Mouse (Mus musculus) hindbrain, embryonic 14.5 days (tissue): ENCODE data around the gene Tbc1d22b. TPM values are rescaled to one million over a fixed set of nuclear protein-coding genes. Genes with fewer than 3 reads are reported as not detected.
"Not testable (repeated sequence)": the region's sequence is repeated elsewhere in the genome, so short reads cannot be mapped to it uniquely, and the experiment has no call there.

Experiments used
- ATAC-seq: fragments of 200-750 bp; cut with Nextera tagmentation; 2 replicates; pipeline ENCODE4 v1.8.0; 2017; ENCODE audit warnings: moderate number of reproducible peaks, mild to moderate bottlenecking, moderate TSS enrichment, moderate library complexity; ENCODE audit not compliant: low FRiP score
- DNase-seq: peaks from one replicate; pipeline ENCODE4 v3.0.0-alpha.2; 2015; ENCODE audit warnings: low spot score
- H3K27ac ChIP-seq: fragments of 300-500 bp; sonication (generic); 2 replicates; pipeline ENCODE4 v1.5.1; 2014; ENCODE audit warnings: mild to moderate bottlenecking, moderate library complexity
- H3K27me3 ChIP-seq: fragments of 300-500 bp; sonication (generic); 2 replicates; pipeline ENCODE4 v1.6.1; 2014; ENCODE audit warnings: mild to moderate bottlenecking, low read length, mixed read lengths; ENCODE audit not compliant: control insufficient read depth, insufficient read depth
- H3K36me3 ChIP-seq: fragments of 300-500 bp; sonication (generic); replicated peaks from 2 replicates; pipeline ENCODE4 v1.6.1; 2014; ENCODE audit not compliant: control insufficient read depth, insufficient read depth
- H3K4me1 ChIP-seq: fragments of 300-500 bp; sonication (generic); replicated peaks from 2 replicates; pipeline ENCODE4 v1.6.1; 2014; ENCODE audit warnings: antibody characterized with exemption, low read length, mixed read lengths; ENCODE audit not compliant: control insufficient read depth, insufficient read depth
- H3K4me2 ChIP-seq: fragments of 300-500 bp; sonication (generic); replicated peaks from 2 replicates; pipeline ENCODE4 v1.6.1; 2014; ENCODE audit warnings: mild to moderate bottlenecking, moderate library complexity
- H3K4me3 ChIP-seq: fragments of 300-500 bp; sonication (generic); replicated peaks from 2 replicates; pipeline ENCODE4 v1.5.1; 2014; ENCODE audit warnings: mild to moderate bottlenecking, low read length
- H3K9ac ChIP-seq: fragments of 300-500 bp; sonication (generic); 2 replicates; pipeline ENCODE4 v1.6.1; 2014
- H3K9me3 ChIP-seq: fragments of 300-500 bp; sonication (generic); 2 replicates; pipeline ENCODE4 v1.6.1; 2016; ENCODE audit warnings: low read length; ENCODE audit not compliant: control insufficient read depth
- WGBS: fragments of 180-500 bp; shearing (Covaris S2); extraction: QIAGEN DNeasy Blood & Tissue Kit; methylation state at CpG from one replicate; pipeline ENCODE4 v1.1.7; 2014; 5-methylcytosine and 5-hydroxymethylcytosine counted together
- polyA plus RNA-seq: library from polyadenylated mRNA; unstranded; fragments of >200 nt; fragmentation: Nextera tagmentation; extraction: Ambion mirVana; gene quantifications from 2 replicates; pipeline ENCODE4 v1.2.1, GENCODE M21; 2014

The Tbc1d22b gene
- polyA plus RNA-seq, 1 experiment from 2014 or later, result 27.8 TPM

DNA sequence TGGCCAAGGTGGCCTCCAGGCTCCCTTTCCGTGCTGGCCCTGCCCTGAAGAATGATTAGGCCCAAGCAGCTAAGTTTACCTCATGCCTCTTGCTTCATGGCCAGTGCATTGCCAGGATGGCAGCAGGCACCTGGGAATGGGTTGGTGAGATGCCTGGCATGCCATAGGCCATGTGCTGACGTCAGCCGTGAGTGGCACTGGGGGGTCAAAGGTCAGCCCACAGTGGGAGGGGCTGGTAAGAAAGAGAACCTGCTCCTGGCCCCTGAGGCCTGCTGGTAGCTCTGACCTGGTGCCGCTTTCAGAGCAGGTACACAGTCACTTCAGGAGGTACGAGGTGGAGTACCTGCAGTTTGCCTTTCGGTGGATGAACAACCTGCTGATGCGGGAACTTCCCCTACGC, 50.0 kb downstream of the Tbc1d22b start:
- no peak overlapping the region for H3K27ac ChIP-seq
- H3K27me3 ChIP-seq, result no peaks in the 10 kb centered on the region
- peaks cover 4% of the 10 kb centered on the region for H3K4me1 ChIP-seq
- H3K9me3 ChIP-seq, result no peaks in the 10 kb centered on the region
- 84% methylated on average over 8 of the region's 8 CpGs for WGBS
- no peak overlapping the region for H3K4me2 ChIP-seq
- DNase-seq (no peak), ATAC-seq (no peak)
- H3K9ac ChIP-seq, result no peak overlapping the region
- H3K4me3 ChIP-seq, result no peak overlapping the region
- H3K36me3 ChIP-seq, result peaks cover 63% of the 10 kb centered on the region

DNA sequence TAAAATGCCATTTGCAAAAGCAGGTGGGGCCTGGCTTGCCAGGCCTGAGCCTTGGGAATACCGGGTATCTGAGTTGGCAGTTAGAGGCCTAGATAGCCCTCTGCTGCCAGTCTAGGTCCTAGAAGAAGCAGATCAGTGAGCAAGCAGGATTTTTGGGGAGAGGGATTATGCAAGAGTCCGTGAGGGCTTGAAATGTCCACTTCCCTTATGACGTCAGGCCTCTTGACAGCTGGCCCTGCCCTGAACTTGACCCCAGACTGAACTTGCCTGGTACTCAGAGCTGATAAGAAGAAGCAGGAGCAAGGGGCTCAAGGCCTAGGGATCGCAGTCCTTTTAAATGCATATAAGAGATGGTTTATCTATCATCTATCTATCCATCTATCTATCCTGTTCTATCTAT, 51.8 kb downstream of the Tbc1d22b start:
- Histone ChIP-seq H3K9ac (no peak overlapping the region), H3K27ac (no peak overlapping the region), H3K4me2 (no peak overlapping the region), H3K4me1 (peaks cover 4% of the 10 kb centered on the region; the same call in 1 of the 2 replicates), H3K9me3 (no peaks in the 10 kb centered on the region), H3K27me3 (no peaks in the 10 kb centered on the region), H3K36me3 (peaks cover 58% of the 10 kb centered on the region), H3K4me3 (no peak overlapping the region)
- ATAC-seq (no peak), DNase-seq (no peak)
- WGBS, result 86% methylated on average over 4 of the region's 4 CpGs

- no peak for ATAC-seq
Observed at GRCm38 (mm10) chr17:29603283-29603682, 53.7 kb downstream of the Tbc1d22b start.

DNA sequence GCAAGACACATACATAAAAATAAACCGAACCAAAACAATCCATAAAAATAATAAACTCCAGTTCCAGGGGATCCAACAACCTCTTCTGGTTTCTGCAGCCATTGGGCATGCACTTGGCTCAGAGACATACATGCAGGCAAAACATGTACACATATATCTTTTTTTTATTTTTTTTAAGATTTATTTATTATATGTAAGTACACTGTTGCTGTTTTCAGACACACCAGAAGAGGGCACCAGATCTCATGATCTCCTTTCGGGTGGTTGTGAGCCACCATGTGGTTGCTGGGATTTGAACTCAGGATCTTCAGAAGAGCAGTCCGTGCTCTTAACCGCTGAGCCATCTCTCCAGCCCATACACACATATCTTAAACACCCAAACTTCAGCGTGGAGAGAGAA, 63.9 kb downstream of the Tbc1d22b start:
- DNase-seq, result not testable (repeated sequence)
- WGBS, result 79% methylated on average over 5 of the region's 5 CpGs

More at GRCm38 (mm10) chr17:29603283-29603682, 53.7 kb downstream of the Tbc1d22b start:
- Histone ChIP-seq H3K9me3 (no peaks in the 10 kb centered on the region), H3K9ac (no peak overlapping the region), H3K27me3 (no peaks in the 10 kb centered on the region), H3K4me2 (no peak overlapping the region), H3K27ac (no peak overlapping the region), H3K36me3 (peaks cover 54% of the 10 kb centered on the region), H3K4me1 (no peaks in the 10 kb centered on the region), H3K4me3 (no peak overlapping the region)
- peak; percentile 93 for DNase-seq
- WGBS, result 25% methylated on average over 6 of the region's 6 CpGs

DNA sequence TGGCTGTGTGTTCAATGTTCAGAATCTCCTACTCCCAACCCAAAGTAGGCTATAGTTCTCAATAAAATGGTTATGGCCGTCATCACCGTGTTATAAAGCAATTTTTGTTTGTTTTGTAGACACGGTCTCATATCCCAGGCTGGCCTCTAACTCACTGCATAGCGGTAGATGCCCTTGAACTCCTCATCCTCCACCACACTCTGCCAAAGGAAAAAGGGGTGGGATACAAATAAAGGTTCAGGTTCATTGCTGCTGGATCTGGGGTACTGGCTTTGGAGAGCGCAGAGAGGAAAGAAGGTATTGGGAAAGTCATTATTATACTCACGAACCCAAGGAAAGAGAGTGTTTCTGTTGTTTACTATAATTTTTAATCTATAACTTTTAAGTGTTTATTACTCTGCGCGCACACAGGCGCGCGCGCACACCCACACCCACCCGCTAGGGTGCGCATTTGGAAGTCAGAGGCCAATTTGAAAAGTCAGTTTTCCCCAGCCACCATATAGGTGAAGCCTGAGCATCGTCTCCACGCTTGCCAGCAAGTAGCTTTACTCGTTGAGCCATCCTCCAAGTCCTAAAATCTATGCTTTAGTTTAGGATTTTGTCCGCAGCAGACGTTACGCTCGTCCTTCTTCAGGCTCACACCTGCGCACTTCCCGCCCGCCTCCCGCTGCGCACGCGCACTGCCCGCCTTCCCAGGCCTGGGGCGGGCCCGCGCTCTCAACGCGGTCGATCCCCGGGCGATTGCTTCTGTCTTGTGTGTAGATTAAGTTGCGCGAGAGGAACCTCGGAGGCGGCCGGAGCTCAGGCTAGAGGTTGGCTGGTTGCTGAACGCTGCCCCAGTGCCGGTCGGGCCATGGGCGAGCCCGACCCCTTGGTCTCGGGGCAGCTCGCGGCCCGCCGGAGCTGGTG, 64.8 kb downstream of the Tbc1d22b start, which contains the start of the genes Rnf8 and Gm28043:
TSS of gene Rnf8 (plus strand) at position 676 of the 909 bp plus-strand sequence.
TSS of gene Gm28043 (plus strand) at position 762 of the 909 bp plus-strand sequence.
- H3K9me3 ChIP-seq, result no peaks in the 10 kb centered on the region
- H3K9ac ChIP-seq, result peak within 1 kb of the TSS; percentile 95
- H3K27me3 ChIP-seq, result no peaks in the 10 kb centered on the region
- H3K4me2 ChIP-seq, result peak within 1 kb of the TSS; percentile 86
- H3K4me1 ChIP-seq, result peaks cover 30% of the 10 kb centered on the region
- DNase-seq (peak; percentile 95), ATAC-seq (peak; percentile 90)
- H3K36me3 ChIP-seq, result peaks cover under 1% of the 10 kb centered on the region
- H3K27ac ChIP-seq, result peak within 1 kb of the TSS; percentile 92
- peak within 1 kb of the TSS; percentile 97 for H3K4me3 ChIP-seq
- 1% methylated on average over 52 of the region's 52 CpGs for WGBS

More for the DNA sequence above, 63.9 kb downstream of the Tbc1d22b start:
- H3K36me3 ChIP-seq, H3K4me2 ChIP-seq, ATAC-seq, H3K9me3 ChIP-seq, H3K27me3 ChIP-seq, H3K9ac ChIP-seq, H3K27ac ChIP-seq, H3K4me3 ChIP-seq: not testable (repeated sequence)
- peaks cover 30% of the 10 kb centered on the region for H3K4me1 ChIP-seq

DNA sequence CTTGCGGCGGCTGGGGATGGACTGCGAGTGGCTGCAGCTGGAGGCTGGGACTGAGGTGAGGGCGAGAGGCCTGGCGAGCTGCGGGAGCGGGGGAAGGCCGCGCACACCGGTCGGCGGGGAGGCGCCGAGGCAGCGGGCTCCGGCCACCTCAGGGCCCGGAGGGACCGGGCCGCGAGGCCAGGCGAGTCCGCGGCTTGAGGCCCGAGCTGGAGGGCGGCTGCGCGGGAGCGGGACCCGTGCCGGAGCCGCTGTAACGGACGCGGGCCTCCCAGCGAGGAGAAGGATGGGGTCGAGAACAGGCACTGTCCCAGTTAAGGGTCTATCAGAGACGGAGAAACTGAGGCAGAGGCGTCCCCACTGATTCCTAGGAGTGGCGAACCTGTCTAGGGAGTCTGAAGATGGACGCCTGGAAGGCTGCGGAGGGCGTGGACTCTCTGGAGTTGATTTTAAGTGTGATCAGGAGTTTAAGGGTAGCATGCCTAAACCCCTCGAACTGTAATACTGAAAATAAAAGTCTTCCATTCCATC, 65.5 kb downstream of the Tbc1d22b start:
- Histone ChIP-seq H3K4me2 (peak overlapping the region; percentile 86), H3K4me1 (peaks cover 30% of the 10 kb centered on the region), H3K9me3 (no peaks in the 10 kb centered on the region), H3K36me3 (peaks cover 6% of the 10 kb centered on the region), H3K27ac (peak overlapping the region; percentile 92), H3K4me3 (peak overlapping the region; percentile 97), H3K9ac (peak overlapping the region; percentile 95), H3K27me3 (no peaks in the 10 kb centered on the region)
- ATAC-seq, result peak; percentile 41
- 0% methylated on average over 41 of the region's 43 CpGs for WGBS
- DNase-seq, result no peak

DNA sequence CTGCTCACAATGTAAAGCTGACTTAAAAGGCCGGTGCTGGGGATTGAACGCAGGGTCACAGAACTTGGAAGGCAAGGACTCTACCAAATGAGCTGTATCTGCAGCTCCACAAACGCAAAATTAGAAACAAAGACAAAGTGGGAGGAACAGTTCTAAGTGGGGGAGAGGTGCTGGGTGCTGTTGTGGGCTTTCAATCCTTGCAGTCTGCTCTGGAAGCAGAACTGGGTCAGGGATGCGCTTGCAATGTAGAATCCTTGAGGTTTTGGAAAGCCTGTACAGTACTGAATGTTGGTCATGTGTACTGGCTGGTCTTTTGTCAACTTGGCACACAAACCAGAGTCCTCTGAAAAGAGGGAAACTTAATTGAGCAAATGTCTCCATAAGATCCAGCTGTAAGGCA, 66.0 kb downstream of the Tbc1d22b start:
- no peak for ATAC-seq
- no peaks in the 10 kb centered on the region for H3K9me3 ChIP-seq
- DNase-seq, result no peak
- H3K4me3 ChIP-seq, result peak overlapping the region; percentile 97
- peak overlapping the region; percentile 92; the same call in 1 of the 2 replicates for H3K27ac ChIP-seq
- H3K4me2 ChIP-seq, result peak overlapping the region; percentile 86
- no peaks in the 10 kb centered on the region for H3K27me3 ChIP-seq
- H3K36me3 ChIP-seq, result peaks cover 6% of the 10 kb centered on the region
- WGBS, result 7% methylated on average over 4 of the region's 4 CpGs
- H3K4me1 ChIP-seq, result peaks cover 30% of the 10 kb centered on the region
- peak overlapping the region; percentile 95 for H3K9ac ChIP-seq

DNA sequence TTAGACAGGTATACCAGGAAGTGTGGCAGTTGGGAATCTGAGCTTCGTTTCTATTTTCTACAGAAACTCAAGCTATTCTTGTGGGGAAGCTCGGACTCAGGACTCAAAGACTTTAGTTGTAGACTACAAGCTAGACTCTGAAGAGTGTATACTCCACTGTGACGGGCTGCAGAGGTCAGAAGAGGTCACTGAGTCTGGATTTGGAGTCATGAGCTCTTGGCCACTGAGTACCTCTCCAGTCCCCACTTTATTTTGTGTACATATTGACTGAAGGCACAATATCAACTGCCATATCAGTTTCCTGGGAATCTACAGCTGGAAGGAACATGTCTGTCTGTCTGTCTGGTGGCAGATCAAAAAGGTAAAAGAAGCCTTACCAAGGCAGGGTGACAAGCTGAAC, 69.6 kb downstream of the Tbc1d22b start:
- DNase-seq (no peak), ATAC-seq (no peak)
- Histone ChIP-seq H3K9me3 (no peaks in the 10 kb centered on the region), H3K36me3 (peaks cover 37% of the 10 kb centered on the region), H3K4me1 (peaks cover 27% of the 10 kb centered on the region), H3K27me3 (no peaks in the 10 kb centered on the region), H3K4me3 (no peak overlapping the region), H3K9ac (no peak overlapping the region), H3K4me2 (no peak overlapping the region), H3K27ac (no peak overlapping the region)
- WGBS, result 87% methylated on average over 3 of the region's 3 CpGs

- no peaks in the 10 kb centered on the region for H3K9me3 ChIP-seq
- H3K36me3 ChIP-seq, result peaks cover 77% of the 10 kb centered on the region
- H3K4me2 ChIP-seq, result no peak overlapping the region
- DNase-seq (no peak), ATAC-seq (no peak)
- no peaks in the 10 kb centered on the region for H3K4me1 ChIP-seq
- 91% methylated on average over 8 of the region's 8 CpGs for WGBS
- no peak overlapping the region for H3K9ac ChIP-seq
- no peaks in the 10 kb centered on the region for H3K27me3 ChIP-seq
- H3K27ac ChIP-seq, result no peak overlapping the region
- no peak overlapping the region for H3K4me3 ChIP-seq
Observed at GRCm38 (mm10) chr17:29623488-29623887, 73.9 kb downstream of the Tbc1d22b start.
